Mouse (Mus musculus) Muller cell, postnatal 12 days (primary cell): ENCODE results near the gene Iqck.

Experiments used
- DNase-seq: peaks from one replicate; pipeline ENCODE4 v3.0.0-alpha.2; 2015; ENCODE audit errors: inconsistent ontology term

The Iqck gene

GRCm38 (mm10) chr7:118911571-118911970 is 56.0 kb downstream of the Iqck start:
- no peak for DNase-seq

DNA sequence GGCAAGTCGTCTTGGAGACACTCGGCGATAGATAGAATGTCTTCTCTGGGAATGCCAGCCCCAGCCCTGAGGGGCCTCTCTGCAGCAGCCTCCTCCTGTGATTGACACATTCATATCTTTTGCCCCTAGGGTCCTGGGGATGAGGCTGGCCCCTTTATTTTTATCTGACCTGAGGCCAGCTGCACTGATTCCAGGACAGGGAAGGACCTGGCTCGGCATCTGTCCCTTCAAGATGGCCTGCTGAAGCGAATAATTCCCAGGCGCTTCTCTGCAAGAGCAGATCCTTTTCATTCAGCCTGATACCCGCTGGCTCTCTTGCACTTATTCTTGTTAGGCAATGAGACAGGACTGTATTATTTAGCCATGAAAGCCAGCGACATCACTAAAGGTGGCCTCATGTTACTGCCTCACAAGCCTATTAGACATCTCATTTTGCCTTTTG is 56.5 kb downstream of the Iqck start:
- DNase-seq, result no peak

DNA sequence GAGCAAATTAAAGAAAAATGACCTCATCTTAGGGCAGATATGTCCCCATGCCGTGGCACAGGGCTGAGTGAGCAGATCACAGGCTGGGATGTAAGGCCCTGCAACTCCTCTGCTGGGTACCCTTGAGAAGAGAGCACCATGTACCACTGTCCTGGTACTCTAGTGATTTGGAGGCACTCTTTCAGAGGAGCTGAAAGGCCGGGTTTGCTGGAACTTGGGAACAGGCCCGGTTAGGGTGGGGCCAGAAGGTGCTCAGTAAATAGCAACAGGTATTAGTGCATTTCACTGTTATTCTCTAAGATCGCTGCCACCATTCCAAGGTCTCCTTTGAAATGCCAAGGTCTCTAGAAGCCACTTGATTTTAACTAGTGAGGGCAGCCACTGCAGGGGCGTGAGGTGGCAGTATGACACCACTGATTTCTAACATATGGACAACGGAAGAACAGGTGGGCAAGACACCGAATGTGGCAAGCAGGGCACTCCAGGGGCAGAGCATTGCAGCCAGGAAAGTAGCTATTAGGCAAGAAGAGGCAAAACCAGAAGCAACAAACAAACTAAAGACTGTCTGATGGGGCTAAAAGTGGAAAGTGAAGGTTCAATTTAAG is 59.1 kb downstream of the Iqck start:
- no peak for DNase-seq

DNA sequence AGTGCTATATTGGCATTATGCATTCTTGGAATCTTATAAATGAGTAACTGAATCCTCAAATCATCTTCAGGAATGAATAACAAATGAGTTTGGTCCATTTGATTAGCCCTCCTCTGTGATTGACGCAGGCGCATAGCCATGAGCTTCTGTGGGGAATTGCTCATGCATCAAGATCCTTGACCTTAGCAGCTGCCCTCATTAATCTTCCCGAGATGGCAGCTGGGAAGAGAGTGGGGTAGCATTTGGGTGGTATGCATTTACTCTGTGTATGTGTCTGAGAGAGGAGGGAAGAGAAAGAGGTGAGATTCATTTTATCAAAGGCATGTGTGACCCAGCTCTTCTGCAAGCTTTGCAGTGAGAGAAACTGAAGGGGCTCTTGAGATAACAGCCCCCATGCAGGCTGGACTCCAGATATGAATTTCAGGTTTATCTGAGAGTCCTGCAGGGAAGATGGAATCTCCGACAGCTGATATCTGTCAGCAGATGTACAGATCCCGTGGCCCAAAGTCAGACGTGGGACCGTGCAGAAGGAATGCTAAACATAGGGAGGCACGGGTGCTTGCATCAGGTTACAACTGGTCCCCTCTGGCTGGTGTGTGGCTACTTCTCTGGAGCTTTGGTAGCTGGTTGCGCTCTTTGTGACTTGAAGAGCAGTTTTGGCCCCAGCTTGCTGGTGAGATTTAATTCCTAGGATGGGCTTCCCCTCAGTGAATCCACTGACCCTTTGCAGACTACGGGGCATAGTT is 63.9 kb downstream of the Iqck start:
- DNase-seq, result no peak

DNA sequence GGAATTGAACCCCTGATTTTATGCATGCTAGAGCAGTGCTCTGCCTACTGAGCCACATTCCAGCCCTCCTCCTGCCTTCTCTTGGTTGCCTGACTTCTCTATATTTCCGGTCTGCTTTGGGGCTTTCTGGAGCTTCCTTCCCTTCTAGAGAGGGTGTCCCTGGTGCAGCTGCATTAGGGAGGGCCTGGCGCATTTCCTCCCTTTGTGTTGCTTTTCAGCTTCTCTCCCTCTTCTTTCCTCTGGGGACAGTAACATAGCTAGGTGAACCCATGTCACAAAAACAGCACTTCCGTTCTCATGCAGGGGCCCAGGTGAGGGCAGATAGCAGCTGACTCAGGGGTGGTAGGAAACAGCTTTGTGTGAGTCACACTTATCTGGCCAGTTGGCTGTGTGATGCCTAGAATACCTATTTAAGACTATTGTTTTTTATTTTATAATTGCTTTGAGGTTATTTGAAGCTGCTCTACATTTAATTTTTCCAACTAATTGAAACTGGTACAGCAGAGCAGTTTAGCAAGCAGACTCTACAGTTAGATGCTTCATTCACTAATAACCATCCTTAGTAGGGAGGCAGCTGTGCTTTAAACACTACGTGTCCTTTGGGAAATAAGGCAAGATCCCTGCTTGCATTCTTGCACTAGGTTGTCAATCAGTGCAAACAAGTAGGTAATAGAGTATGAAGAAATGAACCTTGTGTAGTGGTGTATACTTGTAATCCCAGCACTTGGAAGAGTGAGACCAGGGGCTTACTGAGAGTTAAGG is 67.1 kb downstream of the Iqck start:
- no peak for DNase-seq

DNA sequence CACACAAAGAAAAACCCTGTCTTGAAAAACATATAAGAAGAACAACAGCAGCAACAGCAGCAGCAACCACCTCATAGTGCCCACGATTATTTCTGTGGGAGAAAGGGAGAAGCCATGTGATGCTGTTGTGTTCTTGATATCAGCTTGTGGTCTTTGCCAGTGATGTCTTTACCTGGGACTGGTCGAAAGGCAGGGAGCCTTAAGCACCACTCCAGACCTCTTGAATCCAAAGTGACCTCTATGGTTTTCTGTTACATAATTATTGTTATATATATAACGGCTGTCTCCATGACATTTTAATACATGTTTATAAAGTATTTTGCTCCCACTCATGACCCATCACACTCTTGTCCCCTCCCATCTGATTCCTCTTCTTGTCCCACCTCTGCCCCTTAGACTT is 70.0 kb downstream of the Iqck start:
- DNase-seq, result no peak

DNA sequence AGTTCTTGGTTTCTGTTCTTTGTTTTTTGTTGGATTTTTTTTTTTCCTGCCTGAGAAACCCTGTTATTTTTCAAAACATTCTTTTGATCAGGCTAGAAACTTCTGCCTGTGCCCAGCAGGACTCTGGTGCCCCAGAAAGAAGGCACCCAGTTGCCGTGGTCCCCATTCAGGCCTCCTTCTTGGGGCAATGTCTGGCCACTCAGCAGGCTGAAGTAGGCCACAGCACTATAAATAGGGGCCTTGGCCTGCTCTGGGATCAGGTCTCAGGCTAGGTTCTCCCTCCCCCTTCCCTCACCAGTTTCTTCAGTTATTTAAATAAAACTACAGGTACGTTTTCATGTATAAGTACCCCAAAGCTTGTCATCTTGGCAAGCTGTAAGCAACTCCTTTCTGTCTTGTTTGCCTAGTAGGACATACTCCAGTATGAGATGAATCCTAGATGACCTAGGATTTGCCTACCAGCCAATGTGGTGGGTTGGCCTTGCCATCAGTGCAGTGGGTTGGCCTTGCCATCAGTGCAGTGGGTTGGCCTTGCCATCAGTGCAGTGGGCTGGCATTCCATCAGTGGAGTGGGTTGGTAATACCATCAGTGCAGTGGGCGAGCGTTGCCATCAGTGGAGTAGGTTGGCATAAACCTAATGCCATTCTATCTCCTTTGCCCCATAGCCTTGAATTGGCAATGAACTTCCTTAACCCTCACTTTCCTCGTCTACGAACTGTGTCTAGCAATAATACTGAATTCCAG is 71.1 kb downstream of the Iqck start:
- DNase-seq, result no peak

- DNase-seq, result no peak
These were observed 71.7 kb downstream of the Iqck start for GRCm38 (mm10) chr7:118927279-118927678.

GRCm38 (mm10) chr7:118928316-118928715 is 72.8 kb downstream of the Iqck start:
- no peak for DNase-seq

DNA sequence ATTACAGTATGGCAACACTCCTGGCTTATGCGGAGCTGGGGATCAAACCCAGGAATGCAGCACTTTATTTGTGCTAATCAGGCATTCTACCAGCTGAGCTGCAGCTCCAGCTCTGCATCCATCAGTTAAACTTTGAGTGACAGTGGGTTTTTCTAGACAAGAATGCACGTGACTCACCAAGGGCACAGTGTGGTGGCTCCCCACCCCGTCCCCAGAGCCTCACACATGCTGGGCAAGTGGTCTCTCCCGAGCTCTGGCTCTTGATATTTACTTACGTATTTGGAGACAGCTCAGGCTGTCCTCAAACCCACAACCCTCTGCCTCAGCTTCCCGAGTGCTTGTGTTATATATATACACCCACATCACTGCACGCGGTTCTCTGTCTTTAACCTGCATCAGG is 73.4 kb downstream of the Iqck start:
- DNase-seq, result peak; percentile 57

- peak; percentile 96 for DNase-seq
These were observed 74.2 kb downstream of the Iqck start for GRCm38 (mm10) chr7:118929601-118930311.

- DNase-seq, result peak; percentile 53
These were observed 76.2 kb downstream of the Iqck start for GRCm38 (mm10) chr7:118931502-118932395.

DNA sequence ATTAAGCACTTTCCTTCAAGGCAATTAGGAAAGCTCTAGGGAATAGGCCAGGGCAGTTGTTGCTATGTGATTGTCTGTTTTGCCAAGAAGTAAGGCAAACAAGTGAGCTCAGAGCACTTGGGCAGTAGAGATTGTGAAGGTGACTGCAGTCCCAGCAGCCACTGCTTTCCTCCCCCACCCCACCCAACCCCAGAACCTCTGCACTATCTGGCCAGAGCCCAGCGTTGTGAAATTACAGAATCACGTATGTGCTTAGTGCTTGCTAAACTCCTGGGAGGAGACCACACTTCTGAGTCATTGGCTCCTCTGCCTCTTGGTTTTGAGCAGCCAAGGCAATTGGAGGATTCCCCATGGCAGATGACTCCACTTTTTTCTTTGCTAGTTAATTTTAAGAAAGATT is 79.8 kb downstream of the Iqck start:
- DNase-seq, result no peak

GRCm38 (mm10) chr7:118936844-118937243 is 81.3 kb downstream of the Iqck start:
- DNase-seq, result peak; percentile 77

DNA sequence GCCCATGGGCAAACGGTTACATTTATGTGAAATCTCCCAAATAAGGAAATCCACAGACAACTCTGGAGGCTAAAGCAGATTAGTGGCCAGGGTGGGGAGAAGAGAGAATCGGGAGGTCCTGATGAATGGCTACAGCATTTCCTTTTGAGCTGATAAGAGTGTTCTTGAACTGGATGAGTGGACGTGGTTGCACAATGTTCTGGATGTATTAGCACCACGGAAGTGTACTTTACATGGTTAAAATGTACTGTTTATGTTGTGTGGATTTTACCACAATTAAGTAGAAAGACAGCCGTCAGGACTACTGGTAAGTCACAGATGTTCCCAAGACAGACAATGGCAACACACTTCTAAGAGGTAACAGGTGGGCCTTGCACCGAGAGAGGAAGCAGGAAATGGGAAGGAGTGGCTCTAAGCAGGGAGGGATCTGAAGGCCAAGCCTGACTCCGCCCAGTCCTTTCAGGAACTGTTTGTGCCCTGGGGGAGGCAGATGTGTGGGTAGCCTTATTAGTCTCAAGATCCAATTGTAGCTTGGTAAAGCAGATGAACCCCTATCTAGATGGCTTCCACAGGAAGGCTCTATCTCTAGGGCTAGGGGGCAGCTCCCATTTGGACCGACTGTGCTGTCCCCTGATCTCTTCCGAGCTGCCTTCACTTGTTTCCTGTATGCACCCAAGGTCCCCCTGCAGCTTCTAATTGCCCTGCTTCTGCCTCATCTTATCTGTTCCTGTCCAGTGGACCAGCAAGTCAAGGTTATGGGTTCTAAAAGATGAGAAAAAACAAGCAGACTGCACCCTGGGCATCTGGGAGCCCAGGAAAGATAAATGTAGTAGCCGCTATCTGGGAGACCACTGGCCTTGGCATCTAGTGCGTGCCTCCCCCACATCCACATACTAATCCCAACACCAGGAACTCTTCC is 82.2 kb downstream of the Iqck start:
- DNase-seq, result no peak

DNA sequence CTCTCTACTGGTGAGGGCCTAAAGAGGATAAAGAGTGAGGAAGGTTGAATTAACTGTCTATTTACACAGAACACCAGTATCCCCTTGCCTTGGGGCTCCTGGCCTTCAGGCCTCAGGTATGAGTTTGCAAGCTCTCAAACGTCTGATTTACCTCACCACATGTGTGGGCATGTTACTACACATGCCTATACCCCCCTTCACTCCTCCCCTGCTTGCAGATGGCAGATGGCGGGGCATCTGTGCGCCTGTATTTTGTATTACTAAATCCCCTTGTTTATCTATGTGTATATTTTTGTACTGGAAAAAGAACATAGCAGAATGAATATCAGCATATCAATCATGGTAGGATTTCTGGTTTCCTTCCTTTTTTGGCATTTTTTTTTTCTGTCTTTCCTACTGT is 86.7 kb downstream of the Iqck start:
- DNase-seq, result no peak

DNA sequence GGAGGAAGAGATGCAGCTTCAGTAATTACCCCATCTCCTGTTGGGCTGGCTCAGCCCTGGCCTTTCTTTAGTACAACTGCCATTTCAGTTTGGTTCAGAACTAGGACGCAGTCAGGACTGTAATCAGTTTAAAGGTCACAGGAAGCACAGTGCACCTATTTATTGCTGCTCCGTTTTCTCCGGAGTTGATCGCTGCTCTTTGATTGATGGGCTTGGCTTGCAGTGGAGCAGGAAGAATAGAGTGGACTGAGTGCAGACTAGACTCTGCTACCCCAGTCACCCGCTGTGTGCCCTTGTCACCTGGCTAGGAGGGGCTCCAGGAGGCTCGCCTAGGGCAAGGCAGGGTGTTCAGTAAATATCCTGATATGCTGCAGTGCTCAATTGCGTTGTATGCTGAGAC is 87.6 kb downstream of the Iqck start:
- no peak for DNase-seq

DNA sequence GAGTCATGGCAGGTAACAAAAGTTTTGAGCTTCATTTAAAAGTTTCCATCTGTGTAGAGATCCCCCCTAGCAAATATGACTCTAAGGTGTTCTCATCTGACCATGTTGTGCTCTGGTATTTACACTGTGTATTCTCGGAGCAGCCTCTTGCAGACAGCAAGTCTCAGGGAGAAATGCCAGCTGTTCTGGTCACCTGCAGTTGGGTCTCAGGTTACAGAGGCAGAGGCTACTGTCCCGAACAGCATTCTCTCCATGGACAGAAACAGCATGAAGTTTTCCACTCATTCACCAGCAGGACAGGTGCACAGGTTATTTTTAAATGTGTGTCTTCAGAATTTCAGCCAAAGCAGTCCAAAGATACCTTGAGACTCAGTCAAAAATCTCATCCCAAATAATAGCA is 89.3 kb downstream of the Iqck start:
- no peak for DNase-seq

GRCm38 (mm10) chr7:118947241-118947640 is 91.7 kb downstream of the Iqck start:
- DNase-seq, result no peak
